Mouse (Mus musculus) myocyte (in vitro differentiated cells): ENCODE measurements at regions not wholly inside any gene's neighbourhood (a gene's known extent, or its start where the extent isn't known, plus 50 kb on each side); places are given as distances from the start of the nearest gene placed in this dataset.

Experiments used
- H3K27me3 ChIP-seq: one replicate; pipeline ENCODE4 v1.6.1; 2011; ENCODE audit not compliant: control insufficient read depth, insufficient read depth, insufficient read length
- H3K36me3 ChIP-seq: one replicate; pipeline ENCODE4 v1.6.1; 2011; ENCODE audit not compliant: control insufficient read depth, insufficient read depth
- H3K4me2 ChIP-seq: one replicate; pipeline ENCODE4 v1.6.1; 2011; ENCODE audit warnings: low read depth, control low read depth
- H3K4me3 ChIP-seq: one replicate; pipeline ENCODE4 v1.5.1; 2011; ENCODE audit warnings: mild to moderate bottlenecking, control low read depth, moderate library complexity
- H3K79me2 ChIP-seq: one replicate; pipeline ENCODE4 v1.6.1; 2011; ENCODE audit not compliant: control insufficient read depth, insufficient read depth
- H3ac ChIP-seq: one replicate; pipeline ENCODE4 v1.6.1; 2011; ENCODE audit not compliant: control insufficient read depth, insufficient read length
- CEBPB ChIP-seq: IDR thresholded peaks from 2 replicates; pipeline ENCODE4 v1.6.1; 2011; ENCODE audit warnings: mild to moderate bottlenecking, moderate library complexity; ENCODE audit not compliant: poor library complexity, insufficient read depth, severe bottlenecking
- E2F4 ChIP-seq: IDR thresholded peaks from one replicate; pipeline ENCODE4 v1.6.1; 2011; ENCODE audit warnings: mild to moderate bottlenecking, control low read depth, moderate library complexity; ENCODE audit not compliant: insufficient read depth
- MAX ChIP-seq: IDR thresholded peaks from one replicate; pipeline ENCODE4 v1.6.1; 2011; ENCODE audit warnings: low read depth, mild to moderate bottlenecking, control low read depth
- MYOD1 ChIP-seq, 3 experiments: IDR thresholded peaks; one replicate each; pipeline ENCODE4 v1.6.1; 2011; ENCODE audit warnings: control low read depth in 2 of 3, low read depth in 2 of 3, mild to moderate bottlenecking in 2 of 3, moderate library complexity in 1 of 3; ENCODE audit not compliant: insufficient read length in 2 of 3, control insufficient read depth in 1 of 3
- MYOG ChIP-seq, 3 experiments: IDR thresholded peaks; one replicate each; pipeline ENCODE4 v1.6.1; 2011; ENCODE audit warnings: control low read depth in 2 of 3, low read depth in 2 of 3, mild to moderate bottlenecking in 2 of 3; ENCODE audit not compliant: insufficient read length in 2 of 3, control insufficient read depth in 1 of 3, insufficient read depth in 1 of 3
- POLR2A ChIP-seq: IDR thresholded peaks from one replicate; pipeline ENCODE4 v1.6.1; 2011; ENCODE audit warnings: low read depth, mild to moderate bottlenecking, control low read depth, moderate library complexity; ENCODE audit not compliant: insufficient read length
- POLR2AphosphoS2 ChIP-seq: IDR thresholded peaks from one replicate; pipeline ENCODE4 v1.6.1; 2011; ENCODE audit warnings: low read depth, control low read depth; ENCODE audit not compliant: insufficient read length
- REST ChIP-seq: IDR thresholded peaks from one replicate; pipeline ENCODE4 v1.6.1; 2011; ENCODE audit warnings: mild to moderate bottlenecking, control low read depth, moderate library complexity; ENCODE audit not compliant: insufficient read depth, insufficient read length
- SRF ChIP-seq: IDR thresholded peaks from one replicate; pipeline ENCODE4 v1.6.1; 2011; ENCODE audit warnings: low read depth; ENCODE audit not compliant: control insufficient read depth, insufficient read length
- TCF12 ChIP-seq: IDR thresholded peaks from one replicate; pipeline ENCODE4 v1.6.1; 2011; ENCODE audit warnings: mild to moderate bottlenecking, control low read depth; ENCODE audit not compliant: poor library complexity, insufficient read depth, severe bottlenecking
- TCF3 ChIP-seq: IDR thresholded peaks from one replicate; pipeline ENCODE4 v1.6.1; 2011; ENCODE audit warnings: low read depth, control low read depth; ENCODE audit not compliant: insufficient read length
- USF1 ChIP-seq: IDR thresholded peaks from one replicate; pipeline ENCODE4 v1.6.1; 2011; ENCODE audit warnings: low read depth, mild to moderate bottlenecking, control low read depth, moderate library complexity

DNA sequence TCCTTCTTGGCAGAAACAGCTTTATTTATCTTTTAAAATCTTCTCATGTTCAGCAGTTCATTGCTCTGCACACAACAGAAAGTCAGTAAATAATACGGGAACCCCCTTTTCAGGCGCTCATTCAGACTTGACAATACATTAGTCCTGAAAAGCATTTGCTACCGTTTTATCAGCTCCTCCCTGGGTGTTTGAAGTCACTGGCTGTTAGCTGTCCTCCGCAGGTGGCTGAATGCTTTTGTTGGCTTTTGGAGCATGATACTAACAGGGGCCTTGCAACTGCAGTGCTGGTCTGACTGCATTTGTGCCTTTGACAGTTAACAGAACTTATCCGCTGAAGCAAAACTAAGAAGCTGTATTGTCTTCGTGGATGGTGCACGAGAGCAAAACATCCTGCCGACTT is 135.0 kb upstream of the Gm4301 start:
- TF ChIP-seq TCF3 = no peak
- no peak for TF ChIP-seq USF1
- TF ChIP-seq REST = no peak
- no peak for TF ChIP-seq SRF
- TF ChIP-seq POLR2A = no peak
- no peak for TF ChIP-seq E2F4
- no peak for TF ChIP-seq TCF12
- TF ChIP-seq POLR2AphosphoS2 = no peak
- no peak for TF ChIP-seq MYOG (IDR thresholded peaks at IDR 0.05; ENCODE audit: control insufficient read depth in 1 of 3, insufficient read depth in 1 of 3, insufficient read length in 2 of 3, low read depth in 2 of 3)
- TF ChIP-seq CEBPB = no peak
- no peak for TF ChIP-seq MYOD1 (IDR thresholded peaks at IDR 0.05; ENCODE audit: control insufficient read depth in 1 of 3, insufficient read length in 2 of 3, low read depth in 2 of 3)
- no peak for TF ChIP-seq MAX
- no peaks in the 10 kb centered on the region for H3K36me3 ChIP-seq
- no peak overlapping the region for H3ac ChIP-seq
- H3K4me2 ChIP-seq = no peak overlapping the region
- H3K4me3 ChIP-seq = no peak overlapping the region
- H3K79me2 ChIP-seq = no peaks in the 10 kb centered on the region
- H3K27me3 ChIP-seq = no peaks in the 10 kb centered on the region

DNA sequence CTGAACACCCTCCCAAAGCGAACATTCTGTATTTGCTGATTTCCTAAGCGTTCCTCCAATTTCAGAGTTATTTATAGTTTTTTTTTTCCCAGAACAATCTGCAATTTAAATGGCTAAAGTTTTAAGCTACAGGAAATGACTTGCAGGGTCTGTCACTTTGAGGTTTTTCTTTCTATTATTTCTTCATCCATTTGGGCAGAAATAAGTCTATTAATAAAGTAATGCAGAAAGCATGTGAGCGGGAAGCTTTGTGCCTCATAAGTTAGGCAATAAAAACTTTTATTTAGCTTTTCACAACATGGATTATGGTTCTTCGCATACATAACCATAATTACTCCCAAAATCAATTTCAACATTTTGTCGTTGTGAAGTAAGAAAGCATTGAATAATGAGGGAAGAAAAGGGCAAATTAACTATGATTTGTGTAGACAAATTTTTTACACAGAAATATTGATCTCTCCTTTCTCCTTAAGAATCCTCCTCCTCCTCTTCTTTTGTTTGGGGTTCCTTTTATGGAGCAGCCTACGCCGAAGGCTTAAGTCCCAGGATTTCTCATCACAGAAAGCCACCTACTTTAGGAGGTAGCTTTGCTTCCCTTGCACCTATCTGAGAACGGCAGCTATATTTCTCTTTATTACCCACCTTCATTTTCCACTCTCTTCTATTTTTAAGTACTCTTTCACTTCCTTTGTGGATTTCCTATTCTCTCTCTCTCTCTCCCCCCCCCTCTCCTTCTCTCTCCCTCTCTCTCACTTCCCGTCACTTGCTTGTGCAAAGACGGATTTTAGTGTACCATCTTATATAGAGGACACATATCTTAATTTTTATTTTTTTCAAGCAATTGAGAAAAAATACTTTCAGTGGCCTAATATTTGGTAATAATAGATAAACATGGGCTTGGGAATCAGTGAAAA is 128.6 kb upstream of the Gm4301 start:
- H3K4me3 ChIP-seq = no peak overlapping the region
- no peaks in the 10 kb centered on the region for H3K36me3 ChIP-seq
- no peak overlapping the region for H3ac ChIP-seq
- no peaks in the 10 kb centered on the region for H3K79me2 ChIP-seq
- H3K27me3 ChIP-seq = no peaks in the 10 kb centered on the region
- no peak for TF ChIP-seq MYOD1 (IDR thresholded peaks at IDR 0.05; ENCODE audit: control insufficient read depth in 1 of 3, insufficient read length in 2 of 3, low read depth in 2 of 3)
- TF ChIP-seq CEBPB = no peak
- TF ChIP-seq USF1 = no peak
- no peak for TF ChIP-seq TCF12
- TF ChIP-seq POLR2AphosphoS2 = no peak
- no peak for TF ChIP-seq MYOG (IDR thresholded peaks at IDR 0.05; ENCODE audit: control insufficient read depth in 1 of 3, insufficient read depth in 1 of 3, insufficient read length in 2 of 3, low read depth in 2 of 3)
- no peak for TF ChIP-seq TCF3
- no peak for TF ChIP-seq REST
- TF ChIP-seq POLR2A = no peak
- TF ChIP-seq MAX = no peak
- TF ChIP-seq SRF = no peak
- no peak for TF ChIP-seq E2F4
- H3K4me2 ChIP-seq = no peak overlapping the region

DNA sequence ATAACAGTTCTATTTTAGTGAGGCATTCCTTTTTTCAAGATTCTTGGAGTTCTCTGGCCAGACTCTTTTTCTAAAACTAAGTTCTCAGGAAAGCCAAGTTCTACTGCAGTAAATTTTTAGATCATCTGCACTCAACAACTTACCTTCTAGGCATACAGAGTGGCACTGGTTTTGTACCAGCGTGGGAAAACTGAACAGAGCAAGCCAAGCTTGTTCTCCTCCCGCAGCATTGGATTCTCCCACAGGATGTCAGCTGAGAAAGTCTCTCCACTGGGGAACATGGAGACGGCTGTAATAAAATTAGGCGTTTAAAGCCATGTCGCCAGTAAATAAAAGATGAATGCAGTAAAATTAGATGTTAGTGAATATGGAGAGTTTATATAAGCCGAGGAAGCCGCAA is 124.8 kb upstream of the Gm4301 start:
- Histone ChIP-seq H3K79me2 (no peaks in the 10 kb centered on the region), H3K27me3 (no peaks in the 10 kb centered on the region), H3K4me3 (no peak overlapping the region), H3K4me2 (no peak overlapping the region), H3K36me3 (no peaks in the 10 kb centered on the region), H3ac (no peak overlapping the region)
- TF ChIP-seq MYOD1 (IDR thresholded peaks at IDR 0.05; ENCODE audit: control insufficient read depth in 1 of 3, insufficient read length in 2 of 3, low read depth in 2 of 3) (no peak), CEBPB (no peak), POLR2A (no peak), E2F4 (no peak)

DNA sequence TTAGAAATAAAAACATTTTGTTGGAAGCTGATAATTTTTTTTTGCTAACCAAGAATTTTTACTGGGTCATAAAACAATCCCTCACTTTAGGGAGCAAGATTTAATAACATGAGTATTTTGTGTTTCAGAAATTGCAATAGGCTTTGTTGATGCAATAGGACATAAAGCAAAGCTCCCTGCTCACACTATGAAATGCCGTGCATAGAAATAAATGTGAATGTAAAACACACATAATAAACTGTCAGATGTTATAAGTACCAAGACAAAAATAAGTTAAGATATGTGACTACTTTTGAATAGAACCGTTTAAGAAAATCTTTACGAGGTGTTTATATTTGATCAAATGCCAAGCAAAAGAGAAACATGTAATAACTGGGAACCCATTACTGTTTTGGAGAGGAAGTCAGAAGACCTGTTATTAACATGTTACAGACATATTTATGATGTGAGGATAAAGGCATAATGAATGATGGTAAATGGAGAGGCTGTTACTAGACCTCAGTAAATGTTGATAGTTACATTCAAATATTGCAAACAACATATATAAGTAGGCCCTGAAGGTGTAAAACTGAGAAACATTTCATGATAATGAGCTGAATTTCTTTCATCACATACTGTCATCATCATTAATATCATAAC is 110.9 kb upstream of the Gm4301 start:
- Histone ChIP-seq H3K79me2 (no peaks in the 10 kb centered on the region), H3K27me3 (no peaks in the 10 kb centered on the region), H3K4me3 (no peak overlapping the region), H3K4me2 (no peak overlapping the region), H3ac (no peak overlapping the region), H3K36me3 (no peaks in the 10 kb centered on the region)
- TF ChIP-seq MAX (no peak), E2F4 (no peak), TCF3 (no peak), MYOG (IDR thresholded peaks at IDR 0.05; ENCODE audit: control insufficient read depth in 1 of 3, insufficient read depth in 1 of 3, insufficient read length in 2 of 3, low read depth in 2 of 3) (no peak), SRF (no peak), POLR2A (no peak), MYOD1 (IDR thresholded peaks at IDR 0.05; ENCODE audit: control insufficient read depth in 1 of 3, insufficient read length in 2 of 3, low read depth in 2 of 3) (no peak), POLR2AphosphoS2 (no peak), CEBPB (no peak), REST (no peak), USF1 (no peak), TCF12 (no peak)
